Mouse (Mus musculus) C2C12 (cell line): ENCODE measurements around the gene Gfpt2. TPM values are rescaled to one million over a fixed set of nuclear protein-coding genes. Genes with fewer than 3 reads are reported as not detected.

Experiments used
- H3K27me3 ChIP-seq: one replicate; pipeline ENCODE4 v1.6.1; 2011; ENCODE audit not compliant: control insufficient read depth, insufficient read depth, insufficient read length
- H3K36me3 ChIP-seq: one replicate; pipeline ENCODE4 v1.6.1; 2011; ENCODE audit not compliant: control insufficient read depth, insufficient read depth
- H3K4me3 ChIP-seq: one replicate; pipeline ENCODE4 v1.5.1; 2011; ENCODE audit warnings: mild to moderate bottlenecking, control low read depth; ENCODE audit not compliant: poor library complexity, insufficient read depth, severe bottlenecking
- H3K79me2 ChIP-seq: one replicate; pipeline ENCODE4 v1.6.1; 2011; ENCODE audit not compliant: control insufficient read depth, insufficient read depth
- H3K79me3 ChIP-seq: one replicate; pipeline ENCODE4 v1.6.1; 2011; ENCODE audit warnings: low read depth, control low read depth
- H3ac ChIP-seq: one replicate; pipeline ENCODE3; 2011; ENCODE audit warnings: low read depth; ENCODE audit not compliant: control insufficient read depth, insufficient read length
- CEBPB ChIP-seq: IDR thresholded peaks from one replicate; pipeline ENCODE4 v1.6.1; 2011; ENCODE audit warnings: low read depth, mild to moderate bottlenecking, control low read depth, moderate library complexity
- CTCF ChIP-seq: IDR thresholded peaks from one replicate; pipeline ENCODE4 v1.5.1; 2011; ENCODE audit not compliant: control insufficient read depth, insufficient read depth, insufficient read length
- FOSL1 ChIP-seq: IDR thresholded peaks from one replicate; pipeline ENCODE4 v1.8.0; 2011; ENCODE audit warnings: mild to moderate bottlenecking, low read length; ENCODE audit not compliant: poor library complexity, insufficient read depth, severe bottlenecking
- MAX ChIP-seq: IDR thresholded peaks from one replicate; pipeline ENCODE4 v1.6.1; 2011; ENCODE audit warnings: mild to moderate bottlenecking, control low read depth
- MYOD1 ChIP-seq: IDR thresholded peaks from one replicate; pipeline ENCODE4 v1.6.1; 2011; ENCODE audit warnings: low read depth; ENCODE audit not compliant: control insufficient read depth, insufficient read length
- MYOG ChIP-seq: IDR thresholded peaks from one replicate; pipeline ENCODE4 v1.6.1; 2011; ENCODE audit not compliant: control insufficient read depth, insufficient read length; ENCODE audit errors: extremely low read depth
- USF1 ChIP-seq: IDR thresholded peaks from one replicate; pipeline ENCODE4 v1.6.1; 2011; ENCODE audit warnings: low read depth, mild to moderate bottlenecking, control low read depth, moderate library complexity
- polyA plus RNA-seq: library from polyadenylated mRNA; unstranded; fragments of >200 nt; fragmentation: generic; extraction: Trizol; gene quantifications from one replicate; pipeline ENCODE4 v1.2.1, GENCODE M21; 2012; ENCODE audit warnings: missing spikeins

The Gfpt2 gene
- polyA plus RNA-seq, 1 experiment, result 0.02 TPM

DNA sequence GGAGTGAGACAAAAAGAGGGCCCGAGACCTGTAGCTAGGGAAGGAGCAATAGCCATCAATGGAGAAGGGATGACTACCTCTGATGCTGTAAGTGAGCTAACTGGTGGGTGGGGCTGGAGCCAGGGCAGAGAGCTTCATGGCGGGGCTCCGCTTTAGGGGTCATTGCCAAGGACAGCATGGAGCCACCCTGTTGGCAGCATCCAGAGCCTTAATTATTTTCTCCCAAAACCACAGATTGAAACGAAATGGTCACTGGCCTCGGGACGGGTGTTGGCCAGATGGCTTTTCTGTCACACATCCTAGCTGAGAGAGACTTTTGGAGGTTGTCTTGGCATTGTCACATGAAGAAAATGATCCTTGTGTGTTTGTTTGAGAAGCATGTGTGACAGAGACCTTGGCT lies 15.1 kb upstream of the Gfpt2 start:
- TF ChIP-seq CEBPB (no peak), CTCF (no peak)
- peaks cover 9% of the 10 kb centered on the region for H3K27me3 ChIP-seq
- H3K79me2 ChIP-seq, result no peaks in the 10 kb centered on the region
- no peak overlapping the region for H3K4me3 ChIP-seq
- H3K79me3 ChIP-seq, result no peaks in the 10 kb centered on the region
- no peak overlapping the region for H3ac ChIP-seq
- H3K36me3 ChIP-seq, result no peaks in the 10 kb centered on the region

DNA sequence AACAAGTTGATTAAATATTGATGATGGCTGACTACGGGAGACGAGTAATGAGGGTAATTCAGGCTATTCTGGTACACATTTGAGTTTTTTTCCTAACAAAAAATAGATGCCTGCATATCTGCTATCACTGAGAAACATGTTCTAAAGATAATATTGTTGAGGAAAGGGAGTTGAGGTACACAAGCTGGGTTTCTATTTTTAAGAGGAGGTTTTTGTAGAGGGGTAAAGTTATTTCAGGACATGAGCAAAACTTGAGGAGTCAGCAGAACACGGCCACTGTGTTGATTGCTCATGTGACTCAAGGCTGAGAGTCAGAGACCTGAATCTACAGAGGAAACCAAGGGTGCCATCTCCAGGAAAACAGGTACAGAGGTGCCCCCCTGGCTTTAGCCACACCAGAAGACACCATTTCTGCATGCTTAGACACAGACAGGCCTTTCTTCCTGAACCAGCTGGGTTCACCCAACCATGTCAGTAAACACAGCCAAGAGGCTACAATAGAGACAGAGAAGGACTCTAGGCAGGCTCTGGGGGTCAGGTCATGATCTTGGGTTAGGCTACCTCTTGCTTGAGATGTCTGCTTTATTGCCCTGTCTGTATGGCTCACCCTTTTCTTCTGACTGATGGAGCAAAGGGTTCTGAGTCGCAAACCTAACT lies 13.7 kb upstream of the Gfpt2 start:
- Histone ChIP-seq H3K4me3 (no peak overlapping the region), H3K79me2 (no peaks in the 10 kb centered on the region), H3K79me3 (no peaks in the 10 kb centered on the region), H3K27me3 (peaks cover 9% of the 10 kb centered on the region), H3K36me3 (no peaks in the 10 kb centered on the region), H3ac (no peak overlapping the region)
- TF ChIP-seq MYOD1 (no peak), FOSL1 (no peak), MAX (no peak), CEBPB (no peak), USF1 (no peak)

DNA sequence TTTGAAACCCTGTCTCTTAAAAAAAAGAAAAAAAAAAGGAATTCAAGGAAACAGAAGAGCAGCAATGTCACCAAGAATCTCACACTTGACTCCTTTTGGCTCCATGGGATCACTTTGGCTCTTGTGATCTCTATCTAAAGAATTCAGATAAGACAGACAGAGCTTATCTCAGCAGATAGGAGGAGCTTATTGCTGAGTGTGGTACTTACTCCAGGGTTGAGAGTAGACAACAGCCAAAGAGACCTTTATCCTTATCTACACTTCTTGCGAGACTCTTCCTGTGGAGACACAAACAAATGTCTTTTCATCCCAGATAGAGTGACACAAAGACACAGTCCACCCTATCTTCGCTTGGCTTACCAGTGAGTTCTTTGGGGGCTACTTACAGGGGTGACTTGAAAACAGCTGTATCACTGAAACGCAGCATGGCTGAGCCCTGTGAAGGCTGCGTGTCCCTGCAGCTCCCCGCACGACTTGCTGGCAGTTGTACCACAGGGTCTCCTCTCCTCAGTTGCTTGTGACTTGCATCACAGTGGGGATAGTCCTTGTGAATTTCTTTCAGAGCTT lies 12.1 kb upstream of the Gfpt2 start:
- Histone ChIP-seq H3K79me3 (no peaks in the 10 kb centered on the region), H3K27me3 (peaks cover 11% of the 10 kb centered on the region), H3K79me2 (no peaks in the 10 kb centered on the region), H3ac (no peak overlapping the region), H3K36me3 (no peaks in the 10 kb centered on the region), H3K4me3 (no peak overlapping the region)
- TF ChIP-seq CTCF (no peak), FOSL1 (no peak), USF1 (no peak), MAX (no peak), CEBPB (no peak), MYOG (no peak), MYOD1 (no peak)

DNA sequence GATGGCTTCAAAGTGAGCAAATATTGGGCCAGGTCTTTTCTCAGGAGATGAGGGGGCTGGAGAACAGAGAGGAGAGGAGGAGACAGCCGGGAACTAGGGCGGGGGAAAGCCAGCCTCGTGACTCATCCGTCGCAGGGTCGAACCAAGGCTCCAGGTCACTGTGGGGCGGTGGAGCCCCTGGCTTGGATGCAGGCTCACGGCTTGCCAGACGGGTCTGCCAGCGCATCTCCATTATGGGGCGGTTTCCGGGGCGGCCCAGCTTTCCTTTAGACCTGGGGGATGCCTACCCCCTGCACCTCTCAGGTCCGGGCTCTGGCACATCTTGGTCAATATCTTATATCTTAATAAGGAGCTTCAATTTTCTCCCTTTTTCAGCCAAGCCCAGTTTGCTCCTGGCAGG lies 847 bp upstream of the Gfpt2 start:
- Histone ChIP-seq H3ac (no peak overlapping the region), H3K79me2 (no peaks in the 10 kb centered on the region), H3K27me3 (peaks cover 28% of the 10 kb centered on the region), H3K4me3 (no peak overlapping the region), H3K79me3 (no peaks in the 10 kb centered on the region), H3K36me3 (no peaks in the 10 kb centered on the region)
- no peak for TF ChIP-seq CTCF
- TF ChIP-seq MYOD1, result no peak
- no peak for TF ChIP-seq CEBPB

DNA sequence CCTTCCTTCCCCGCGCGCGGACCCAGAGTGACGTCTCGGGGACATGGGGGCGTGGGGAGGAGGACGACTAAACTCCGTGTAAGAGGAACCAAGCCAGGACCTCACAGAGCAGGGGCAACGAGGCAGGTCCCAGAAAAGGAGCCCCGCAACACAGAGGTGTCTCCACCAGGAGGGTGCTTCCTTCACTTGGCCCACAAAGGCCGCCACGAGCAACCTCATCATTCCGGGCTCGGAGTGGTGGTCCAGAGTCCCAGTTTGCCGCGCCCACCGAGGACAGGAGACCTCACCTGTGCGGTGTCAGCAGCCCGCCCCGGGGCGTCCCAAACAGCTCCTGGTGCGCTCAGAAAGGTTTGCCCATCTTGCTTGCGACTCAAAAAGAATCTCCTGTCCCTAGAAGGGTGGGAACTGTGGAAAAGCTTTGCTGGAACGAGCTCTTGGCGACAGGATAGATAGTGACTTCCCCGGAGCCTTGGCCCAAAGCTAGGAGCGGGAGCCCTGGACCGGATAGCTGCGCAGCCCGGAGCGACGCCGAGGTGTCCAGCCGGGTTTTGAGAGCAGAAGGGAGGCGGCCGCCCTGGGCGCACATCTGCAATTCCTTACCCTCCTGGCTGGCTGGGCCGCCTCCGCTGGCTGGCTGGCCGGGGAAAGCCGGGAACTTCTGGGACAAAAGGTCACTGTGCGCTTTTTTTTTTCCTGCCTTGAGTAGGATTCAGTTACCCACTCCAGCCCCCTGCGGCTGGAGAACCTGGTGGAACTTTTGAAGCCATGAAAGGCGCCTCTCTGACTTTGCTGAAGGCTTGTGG lies 565 bp downstream of the Gfpt2 start:
- no peak overlapping the region for H3K4me3 ChIP-seq
- no peak for TF ChIP-seq USF1
- no peak for TF ChIP-seq CTCF
- TF ChIP-seq MYOG, result no peak
- TF ChIP-seq FOSL1, result no peak
- H3K79me2 ChIP-seq, result no peaks in the 10 kb centered on the region
- no peak overlapping the region for H3ac ChIP-seq
- H3K79me3 ChIP-seq, result no peaks in the 10 kb centered on the region
- no peaks in the 10 kb centered on the region for H3K36me3 ChIP-seq
- peaks cover 42% of the 10 kb centered on the region for H3K27me3 ChIP-seq

DNA sequence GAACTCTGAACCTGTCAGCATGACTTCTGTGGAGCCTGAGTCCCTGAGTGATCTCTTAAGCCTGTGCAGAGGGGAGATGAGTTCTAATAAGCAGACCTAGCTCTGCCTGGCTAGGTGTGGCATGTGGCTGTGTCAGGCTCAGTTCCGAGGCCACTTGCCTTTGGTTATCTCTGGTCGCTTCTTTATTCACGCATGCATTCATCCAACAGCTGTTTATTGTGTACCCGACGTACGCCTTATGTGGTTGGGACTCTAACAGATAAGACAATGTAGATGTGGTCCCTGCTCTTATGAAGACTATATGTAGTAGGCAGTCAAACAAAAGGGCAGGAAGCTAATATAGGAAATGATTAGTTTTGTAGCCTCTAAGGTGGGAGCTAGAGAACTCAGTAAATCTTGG lies 5.0 kb downstream of the Gfpt2 start:
- TF ChIP-seq MAX (no peak), FOSL1 (no peak), CEBPB (no peak), CTCF (no peak), MYOD1 (no peak), MYOG (no peak), USF1 (no peak)
- no peak overlapping the region for H3ac ChIP-seq
- H3K79me3 ChIP-seq, result no peaks in the 10 kb centered on the region
- no peaks in the 10 kb centered on the region for H3K79me2 ChIP-seq
- no peak overlapping the region for H3K4me3 ChIP-seq
- H3K36me3 ChIP-seq, result no peaks in the 10 kb centered on the region
- peaks cover 41% of the 10 kb centered on the region for H3K27me3 ChIP-seq
